Mouse (Mus musculus) neural tube, embryonic 11.5 days (tissue): ENCODE results near the gene Btla. TPM values are rescaled to one million over a fixed set of nuclear protein-coding genes. Genes with fewer than 3 reads are reported as not detected.

ENCODE experiments used
- ATAC-seq: fragments of 200-750 bp; cut with Nextera tagmentation; 2 replicates; pipeline ENCODE4 v1.8.0; 2017; ENCODE audit warnings: moderate number of reproducible peaks, mild to moderate bottlenecking, moderate TSS enrichment, moderate library complexity; ENCODE audit not compliant: insufficient read depth, low FRiP score, low TSS enrichment
- DNase-seq: peaks from one replicate; pipeline ENCODE4 v3.0.0-alpha.2; 2015; ENCODE audit warnings: low spot score
- H3K27ac ChIP-seq: fragments of 300-500 bp; sonication (generic); 2 replicates; pipeline ENCODE4 v1.5.1; 2014; ENCODE audit warnings: low read depth, mild to moderate bottlenecking, low read length
- H3K27me3 ChIP-seq: fragments of 300-500 bp; sonication (generic); 2 replicates; pipeline ENCODE4 v1.6.1; 2014; ENCODE audit warnings: mild to moderate bottlenecking, low read length, mixed read lengths; ENCODE audit not compliant: control insufficient read depth, insufficient read depth
- H3K36me3 ChIP-seq: fragments of 300-500 bp; sonication (generic); 2 replicates; pipeline ENCODE4 v1.6.1; 2014; ENCODE audit warnings: mild to moderate bottlenecking, low read length, moderate library complexity, mixed read lengths; ENCODE audit not compliant: control insufficient read depth, insufficient read depth
- H3K4me1 ChIP-seq: fragments of 300-500 bp; sonication (generic); 2 replicates; pipeline ENCODE4 v1.6.1; 2014; ENCODE audit warnings: low read length, mixed read lengths; ENCODE audit not compliant: control insufficient read depth, insufficient read depth
- H3K4me2 ChIP-seq: fragments of 300-500 bp; sonication (generic); 2 replicates; pipeline ENCODE4 v1.6.1; 2014; ENCODE audit warnings: low read depth, mild to moderate bottlenecking, moderate library complexity
- H3K4me3 ChIP-seq: fragments of 300-500 bp; sonication (generic); 2 replicates; pipeline ENCODE4 v1.5.1; 2014; ENCODE audit warnings: low read depth, low read length
- H3K9ac ChIP-seq: fragments of 300-500 bp; sonication (generic); 2 replicates; pipeline ENCODE4 v1.6.1; 2014; ENCODE audit warnings: mild to moderate bottlenecking, low read length
- H3K9me3 ChIP-seq: fragments of 300-500 bp; sonication (generic); 2 replicates; pipeline ENCODE4 v1.6.1; 2016; ENCODE audit warnings: low read length; ENCODE audit not compliant: control insufficient read depth
- WGBS: fragments of 180-500 bp; shearing (Covaris S2); extraction: QIAGEN DNeasy Blood & Tissue Kit; methylation state at CpG from one replicate; pipeline ENCODE4 v1.1.7; 2014; 5-methylcytosine and 5-hydroxymethylcytosine counted together
- polyA plus RNA-seq: library from polyadenylated mRNA; unstranded; fragments of >200 nt; fragmentation: Nextera tagmentation; extraction: Ambion mirVana; gene quantifications from 2 replicates; pipeline ENCODE4 v1.2.1, GENCODE M21; 2014

Gene Btla
- polyA plus RNA-seq, 1 experiment from 2014 or later, result 0.16 TPM

DNA sequence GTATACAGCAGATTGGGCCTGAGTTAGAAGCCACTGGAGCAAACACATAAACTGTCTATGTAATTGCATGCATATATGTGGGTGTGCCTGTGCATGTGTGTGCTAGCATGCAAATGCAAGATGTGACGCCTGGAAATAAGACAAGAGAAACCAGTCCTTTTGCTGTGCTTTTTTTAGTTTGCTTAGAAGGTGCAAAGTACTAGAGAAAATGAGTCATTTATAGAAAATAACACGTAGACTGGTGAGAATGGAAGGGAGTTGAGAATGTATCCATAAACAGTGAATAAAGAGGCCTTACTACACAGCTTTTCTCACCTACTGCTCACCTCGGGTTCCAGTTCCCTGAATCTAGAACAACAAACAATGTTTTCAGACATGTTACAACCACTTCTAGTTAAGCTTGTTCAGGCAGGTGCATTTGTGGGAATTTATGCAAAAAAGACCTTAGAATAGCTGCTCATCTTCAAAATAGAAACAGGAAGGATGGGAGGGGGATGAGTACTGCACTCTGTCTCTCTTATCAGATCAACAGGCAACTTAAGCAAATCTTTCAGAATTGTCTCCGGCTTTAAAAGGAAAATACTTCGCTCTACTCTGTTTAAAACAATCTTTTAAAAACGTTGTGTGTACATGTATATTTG, 27.8 kb downstream of the Btla start:
- no peaks in the 10 kb centered on the region for H3K36me3 ChIP-seq
- WGBS, result 88% methylated on average over 6 of the region's 6 CpGs
- DNase-seq (no peak), ATAC-seq (no peak)
- H3K27me3 ChIP-seq, result no peaks in the 10 kb centered on the region
- no peaks in the 10 kb centered on the region for H3K4me1 ChIP-seq
- H3K9me3 ChIP-seq, result no peaks in the 10 kb centered on the region
- no peak overlapping the region for H3K4me3 ChIP-seq
- H3K9ac ChIP-seq, result no peak overlapping the region
- H3K4me2 ChIP-seq, result no peak overlapping the region
- H3K27ac ChIP-seq, result no peak overlapping the region

DNA sequence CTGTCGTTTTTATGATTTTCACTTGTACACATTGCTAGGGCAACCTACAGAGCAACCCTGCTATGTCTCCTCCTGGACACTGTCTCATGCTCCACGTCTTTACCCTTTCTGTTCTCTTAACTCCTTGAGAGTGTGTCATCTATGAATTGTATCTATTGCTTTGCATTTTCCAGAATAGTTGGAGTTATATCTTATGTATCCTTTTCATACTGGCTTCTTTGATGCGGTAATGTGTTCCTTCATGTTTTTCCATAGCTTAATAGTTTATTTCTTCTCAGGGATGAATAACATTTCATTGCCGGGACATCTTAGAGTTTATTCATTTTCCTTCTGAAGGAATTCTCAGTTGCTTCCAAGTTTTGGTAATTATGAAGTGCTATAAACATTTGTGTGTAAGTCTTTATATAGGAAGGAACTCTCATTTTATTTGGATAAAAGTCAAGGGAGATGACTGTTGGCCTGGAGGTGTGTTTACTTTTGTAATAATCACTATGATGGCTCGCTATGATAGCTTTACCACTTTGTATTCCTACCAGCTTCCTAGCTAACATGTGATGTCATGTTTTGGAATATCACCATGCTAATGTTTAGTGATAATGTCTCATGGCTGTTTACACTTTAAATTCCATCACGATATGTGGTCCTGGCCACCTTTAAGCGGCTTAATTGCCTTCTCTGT, 31.2 kb downstream of the Btla start:
- 89% methylated on average over 7 of the region's 7 CpGs for WGBS

DNA sequence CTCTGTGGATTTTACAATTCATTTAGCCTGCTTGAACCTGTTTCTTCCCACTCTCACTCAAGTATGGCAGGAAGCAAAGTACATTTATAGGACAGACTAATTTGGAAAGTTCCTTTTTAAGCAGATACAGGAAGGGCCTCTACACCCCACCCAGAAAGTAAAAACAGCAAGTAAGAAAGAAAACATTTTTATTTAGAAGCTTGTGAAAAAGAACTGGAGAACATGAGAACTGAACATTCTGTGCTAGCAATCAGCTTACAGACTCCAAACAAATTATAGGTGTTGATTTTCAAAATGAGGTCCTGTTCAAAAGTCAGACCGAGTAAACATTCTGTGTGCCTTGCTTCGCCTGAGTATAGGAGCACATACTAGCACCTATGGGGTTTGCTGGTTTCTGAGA, 32.8 kb downstream of the Btla start:
- H3K36me3 ChIP-seq, result no peaks in the 10 kb centered on the region
- DNase-seq (no peak), ATAC-seq (no peak)
- H3K27me3 ChIP-seq, result no peaks in the 10 kb centered on the region
- H3K9me3 ChIP-seq, result no peaks in the 10 kb centered on the region
- H3K4me3 ChIP-seq, result no peak overlapping the region
- no peaks in the 10 kb centered on the region for H3K4me1 ChIP-seq
- H3K4me2 ChIP-seq, result no peak overlapping the region
- H3K27ac ChIP-seq, result no peak overlapping the region
- 79% methylated on average over 2 of the region's 2 CpGs for WGBS
- H3K9ac ChIP-seq, result no peak overlapping the region

More for the DNA sequence above, 31.2 kb downstream of the Btla start:
- H3K27me3 ChIP-seq, result no peaks in the 10 kb centered on the region
- H3K4me1 ChIP-seq, result no peaks in the 10 kb centered on the region
- no peak overlapping the region for H3K4me2 ChIP-seq
- no peak overlapping the region for H3K4me3 ChIP-seq
- H3K9me3 ChIP-seq, result no peaks in the 10 kb centered on the region
- no peaks in the 10 kb centered on the region for H3K36me3 ChIP-seq
- H3K9ac ChIP-seq, result no peak overlapping the region
- ATAC-seq (no peak), DNase-seq (no peak)
- H3K27ac ChIP-seq, result no peak overlapping the region

DNA sequence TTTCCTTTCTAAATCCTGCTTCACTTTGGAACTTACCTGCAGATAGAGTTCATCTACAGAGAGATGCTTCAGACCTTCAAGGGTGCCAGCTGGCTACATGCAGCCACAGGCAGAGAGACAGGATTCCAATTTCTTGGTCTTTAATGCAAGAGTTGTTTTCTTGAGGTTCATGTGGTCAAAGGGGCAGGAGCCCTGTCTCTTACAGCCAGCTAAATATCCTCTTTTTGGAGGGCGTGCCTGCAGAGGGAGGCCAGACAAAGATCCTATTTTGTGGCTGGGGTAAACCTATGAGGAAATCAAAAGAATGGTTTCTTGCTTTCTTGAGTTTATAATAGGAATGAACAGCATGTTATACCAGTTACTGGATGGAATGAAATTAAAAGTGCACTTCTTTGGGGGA, 33.5 kb downstream of the Btla start:
- ATAC-seq, result no peak
- no peak overlapping the region for H3K4me3 ChIP-seq
- 81% methylated on average over 1 of the region's 1 CpGs for WGBS
- H3K27me3 ChIP-seq, result no peaks in the 10 kb centered on the region
- no peak overlapping the region for H3K27ac ChIP-seq
- H3K9me3 ChIP-seq, result no peaks in the 10 kb centered on the region
- H3K4me1 ChIP-seq, result no peaks in the 10 kb centered on the region
- no peaks in the 10 kb centered on the region for H3K36me3 ChIP-seq
- no peak overlapping the region for H3K4me2 ChIP-seq
- no peak overlapping the region for H3K9ac ChIP-seq
- DNase-seq, result no peak

DNA sequence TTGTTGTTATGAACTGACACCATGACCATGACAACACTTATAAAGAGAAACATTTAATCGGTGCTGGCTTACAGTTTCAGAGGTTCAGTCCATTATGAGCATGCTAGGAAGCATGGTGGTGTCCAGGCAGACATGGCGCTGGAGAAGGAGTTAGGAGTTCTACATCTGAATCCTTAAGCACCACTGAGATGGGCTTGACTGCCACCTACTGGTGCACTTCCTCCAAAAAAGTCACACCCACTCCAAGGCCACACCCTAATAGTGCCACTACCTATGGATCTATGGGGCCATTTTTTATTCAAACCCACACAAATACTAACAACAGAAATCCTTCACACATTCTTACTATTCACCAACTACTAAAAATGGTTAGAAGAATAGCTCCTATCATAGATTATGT, 35.5 kb downstream of the Btla start:
- Histone ChIP-seq H3K4me2 (no peak overlapping the region), H3K27me3 (no peaks in the 10 kb centered on the region), H3K4me1 (no peaks in the 10 kb centered on the region), H3K4me3 (no peak overlapping the region), H3K36me3 (no peaks in the 10 kb centered on the region), H3K9me3 (no peaks in the 10 kb centered on the region), H3K27ac (no peak overlapping the region), H3K9ac (no peak overlapping the region)
- no peak for DNase-seq
- 83% methylated on average over 2 of the region's 2 CpGs for WGBS
- no peak for ATAC-seq

DNA sequence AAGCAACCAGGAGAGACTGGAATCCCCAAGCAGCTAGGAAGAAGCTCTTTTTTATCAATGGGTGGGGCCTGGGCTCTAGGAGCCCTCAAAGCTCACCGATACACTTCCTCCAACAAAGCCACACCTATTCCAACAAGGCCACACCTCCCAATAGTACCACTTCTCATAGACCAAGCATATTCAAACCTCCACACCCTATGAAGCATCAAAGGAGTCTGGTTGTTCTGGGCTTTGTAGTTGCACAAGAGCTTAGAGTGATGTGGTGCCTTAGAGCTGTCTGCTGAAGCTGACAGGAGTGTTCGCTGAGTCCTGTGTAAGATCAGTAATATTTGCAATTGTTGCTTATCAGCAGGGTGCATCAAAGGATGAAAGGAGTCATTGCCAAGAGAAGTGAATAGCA, 37.2 kb downstream of the Btla start:
- WGBS, result 84% methylated on average over 2 of the region's 2 CpGs
- Histone ChIP-seq H3K4me3 (no peak overlapping the region), H3K4me1 (no peaks in the 10 kb centered on the region), H3K27ac (no peak overlapping the region), H3K27me3 (no peaks in the 10 kb centered on the region), H3K36me3 (no peaks in the 10 kb centered on the region), H3K4me2 (no peak overlapping the region), H3K9me3 (no peaks in the 10 kb centered on the region), H3K9ac (no peak overlapping the region)
- DNase-seq (no peak), ATAC-seq (no peak)

DNA sequence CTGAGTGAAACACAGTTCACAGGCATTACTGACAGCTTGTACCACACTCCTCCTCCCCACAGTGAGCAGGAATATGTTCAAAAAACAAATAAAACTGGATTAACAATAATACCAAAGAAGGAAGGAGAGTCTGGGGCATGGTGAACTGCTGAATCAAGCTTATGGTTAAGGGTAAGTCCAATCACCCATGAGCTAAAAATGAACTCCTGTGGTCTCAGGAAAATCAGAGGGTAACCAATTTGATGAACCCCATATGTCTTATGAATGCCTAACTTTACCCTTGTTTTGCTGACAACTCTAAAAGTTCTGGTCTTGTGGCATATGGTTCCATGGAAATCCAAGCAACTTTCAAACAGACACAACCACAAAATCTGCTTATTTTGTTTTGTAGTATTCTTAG, 37.9 kb downstream of the Btla start:
- ATAC-seq, result no peak
- Histone ChIP-seq H3K9me3 (no peaks in the 10 kb centered on the region), H3K4me3 (no peak overlapping the region), H3K9ac (no peak overlapping the region), H3K4me2 (no peak overlapping the region), H3K4me1 (no peaks in the 10 kb centered on the region), H3K27ac (no peak overlapping the region), H3K27me3 (no peaks in the 10 kb centered on the region), H3K36me3 (no peaks in the 10 kb centered on the region)
- no peak for DNase-seq

DNA sequence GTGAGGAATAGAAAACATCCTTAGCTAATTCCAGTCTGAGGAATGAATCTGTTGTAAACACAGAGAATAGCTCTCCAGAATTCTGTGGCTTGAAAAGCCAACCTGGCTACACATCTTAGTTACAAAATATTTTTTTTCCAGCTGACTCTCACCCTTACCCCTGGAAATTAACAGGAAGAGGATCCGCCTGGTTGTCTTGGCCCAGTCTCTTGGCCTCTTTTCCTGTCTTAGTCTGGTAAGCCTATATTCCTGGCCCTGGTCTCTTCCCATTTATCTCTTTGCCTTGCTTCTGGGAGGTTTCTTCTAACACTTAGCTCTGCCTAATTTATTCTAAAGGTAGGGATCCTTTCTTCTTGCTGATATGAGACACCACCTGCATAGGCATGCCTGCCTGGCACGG, 45.8 kb downstream of the Btla start:
- WGBS, result 89% methylated on average over 2 of the region's 2 CpGs

DNA sequence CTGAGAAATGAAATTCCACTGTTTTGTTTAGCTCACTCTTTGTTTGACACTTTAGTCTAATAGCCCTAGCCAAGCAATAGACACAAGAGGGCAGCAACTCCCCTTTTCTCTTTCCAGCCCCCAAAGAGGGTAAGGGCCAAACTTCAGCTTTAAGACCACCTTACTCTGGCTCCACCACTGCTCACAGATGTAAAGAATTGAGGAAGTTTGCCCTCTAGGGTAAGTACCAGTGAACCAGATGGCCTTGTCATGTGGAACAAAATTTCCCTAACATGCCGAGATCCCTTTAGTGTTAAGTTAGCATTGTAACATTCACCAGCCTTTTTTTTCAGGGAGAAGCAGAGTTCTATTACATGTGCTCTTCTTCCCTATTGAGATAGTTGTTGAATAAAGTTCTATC, 59.0 kb downstream of the Btla start:
- 67% methylated on average over 1 of the region's 1 CpGs for WGBS
- Histone ChIP-seq H3K27ac (no peak overlapping the region), H3K9ac (no peak overlapping the region), H3K36me3 (no peaks in the 10 kb centered on the region), H3K4me2 (no peak overlapping the region), H3K9me3 (no peaks in the 10 kb centered on the region), H3K4me3 (no peak overlapping the region), H3K27me3 (no peaks in the 10 kb centered on the region), H3K4me1 (no peaks in the 10 kb centered on the region)
- DNase-seq (no peak), ATAC-seq (no peak)

More for the DNA sequence above, 45.8 kb downstream of the Btla start:
- Histone ChIP-seq H3K9ac (no peak overlapping the region), H3K4me1 (no peaks in the 10 kb centered on the region), H3K9me3 (no peaks in the 10 kb centered on the region), H3K27me3 (no peaks in the 10 kb centered on the region), H3K4me2 (no peak overlapping the region), H3K27ac (no peak overlapping the region), H3K36me3 (no peaks in the 10 kb centered on the region), H3K4me3 (no peak overlapping the region)
- DNase-seq (no peak), ATAC-seq (no peak)
